ENCODE assay signal across 8 mouse cellular contexts in the genomic region with DNA sequence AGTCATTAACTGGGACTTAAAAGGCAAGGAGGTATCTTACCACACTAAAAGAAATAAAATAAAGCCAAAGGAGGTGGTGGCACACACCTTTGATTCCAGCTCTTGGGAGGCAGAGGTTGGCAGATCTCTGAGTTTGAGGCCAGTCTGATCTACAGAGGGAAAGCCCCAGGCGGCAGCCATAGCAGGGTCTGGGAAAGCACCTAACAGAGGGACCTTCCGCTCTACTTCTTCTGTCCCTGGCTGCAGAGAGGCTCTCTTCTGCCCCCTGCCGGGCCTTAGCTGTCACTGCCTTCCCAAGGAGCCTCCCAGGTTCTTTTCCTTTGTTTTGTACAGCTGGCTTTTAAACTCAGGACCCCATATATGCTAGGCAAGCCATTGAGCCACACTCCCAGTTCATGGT. TPM values are rescaled to one million over a fixed set of nuclear protein-coding genes. Genes with fewer than 3 reads are reported as not detected.
A peak's percentile ranks its signal among the peaks of the same experiment; 100 is the strongest.
DNase-seq lines count a peak whose midpoint lies in the region; ATAC-seq and TF ChIP-seq lines count a peak whose summit lies in the region.

No protein-coding gene starts in this region.

- no peaks in the 10 kb centered on the region for H3K27me3 ChIP-seq in hindbrain, embryonic 16.5 days (replicated peaks; ENCODE audit: control insufficient read depth, insufficient read depth, low read length)
- no peaks in the 10 kb centered on the region for H3K27me3 ChIP-seq in midbrain, embryonic 13.5 days

- no peak overlapping the region; the same call in 1 of the 2 replicates for H3K4me3 ChIP-seq in gastrocnemius, adult 2 months
- no peak overlapping the region for H3K4me3 ChIP-seq in hindbrain, embryonic 16.5 days (ENCODE audit: low read length)
- no peak overlapping the region for H3K4me3 ChIP-seq in midbrain, embryonic 13.5 days (replicated peaks)

- H3K4me1 ChIP-seq in hindbrain, embryonic 16.5 days (ENCODE audit: control insufficient read depth, insufficient read depth, low read depth, low read length): no peaks in the 10 kb centered on the region
- no peaks in the 10 kb centered on the region for H3K4me1 ChIP-seq in midbrain, embryonic 13.5 days (replicated peaks)

- no peaks in the 10 kb centered on the region for H3K36me3 ChIP-seq in hindbrain, embryonic 16.5 days (ENCODE audit: control insufficient read depth, insufficient read depth, low read length)
- H3K36me3 ChIP-seq in midbrain, embryonic 13.5 days: no peaks in the 10 kb centered on the region

- peak; percentile 85 for DNase-seq in 3T3-L1 (ENCODE audit: low read depth, low spot score)
- DNase-seq in MN1 (ENCODE audit: low spot score): peak; percentile 77
- peak; percentile 31 for DNase-seq in cerebellum, adult 9-11 months
- peak; percentile 65 for DNase-seq in gastrocnemius, adult 2 months
- peak; percentile 20 to 25 for DNase-seq in left cerebral cortex, postnatal 36 days (ENCODE audit: low spot score in 2 of 2)
- DNase-seq in spleen, postnatal 4 days (ENCODE audit: low spot score in 2 of 2): peak; percentile 49 to 78

- TF ChIP-seq CTCF in gastrocnemius, adult 2 months (IDR thresholded peaks at IDR 0.05): no peak; the same call in 1 of the 2 replicates

- H3K4me2 ChIP-seq in hindbrain, embryonic 16.5 days (ENCODE audit: low read length): no peak overlapping the region
- H3K4me2 ChIP-seq in midbrain, embryonic 13.5 days (replicated peaks): no peak overlapping the region

- WGBS in hindbrain, embryonic 16.5 days: 3% methylated on average over 3 of the region's 3 CpGs
- WGBS in midbrain, embryonic 13.5 days: 3% methylated on average over 3 of the region's 3 CpGs

- no peak overlapping the region for H3K9ac ChIP-seq in hindbrain, embryonic 16.5 days (ENCODE audit: low read depth, low read length)
- no peak overlapping the region for H3K9ac ChIP-seq in midbrain, embryonic 13.5 days (replicated peaks)

- H3K9me3 ChIP-seq in hindbrain, embryonic 16.5 days (ENCODE audit: control insufficient read depth, low read length): no peaks in the 10 kb centered on the region
- H3K9me3 ChIP-seq in midbrain, embryonic 13.5 days: no peaks in the 10 kb centered on the region

- peak; percentile 74 for ATAC-seq in hindbrain, embryonic 16.5 days
- peak; percentile 65; the same call in 1 of the 2 replicates for ATAC-seq in midbrain, embryonic 13.5 days

- intact Hi-C loops in gastrocnemius, adult 2 months (cut with DNase I): loop anchor here (1.0 to 10.0 kb wide), 3 partner anchors 269 to 420 kb away; no protein-coding TSS in a partner anchor
- intact Hi-C loops in left cerebral cortex, postnatal 36 days (cut with DNase I): loop anchor here (1.0 kb wide), 1 partner anchor 298 kb away; no protein-coding TSS in a partner anchor

- peak overlapping the region; percentile 51 for H3K27ac ChIP-seq in gastrocnemius, adult 2 months
- no peak overlapping the region for H3K27ac ChIP-seq in hindbrain, embryonic 16.5 days (ENCODE audit: low read depth, low read length)
- H3K27ac ChIP-seq in midbrain, embryonic 13.5 days: no peak overlapping the region

RNA-seq across cellular contexts. Expression of gene Slc28a1, which starts 40.4 kb away (rescaled TPM):
- total RNA-seq in gastrocnemius, adult 2 months (2021): under 1 TPM; 0.26 to 0.47 TPM
- 0.05 TPM in 1 of 2 replicates, not detected in the other for polyA plus RNA-seq in hindbrain, embryonic 16.5 days (2015; fragmentation: Nextera tagmentation; extraction: Ambion mirVana)
- under 1 TPM; 0.27 to 0.30 TPM for total RNA-seq in left cerebral cortex, postnatal 36 days (2021)
- not detected in 2 replicates for polyA plus RNA-seq in midbrain, embryonic 13.5 days (2015; fragmentation: Nextera tagmentation; extraction: Ambion mirVana)

RNA-seq across cellular contexts. Expression of gene Pde8a, which starts 58.4 kb away (rescaled TPM):
- total RNA-seq in gastrocnemius, adult 2 months (2021): 10 to 100 TPM in 1 of 2 experiments, 1 to 10 TPM in 1; 7.2 to 16.5 TPM
- 1.2 and 2.0 TPM in 2 replicates for polyA plus RNA-seq in hindbrain, embryonic 16.5 days (2015; fragmentation: Nextera tagmentation; extraction: Ambion mirVana)
- 1 to 10 TPM; 6.6 to 8.2 TPM for total RNA-seq in left cerebral cortex, postnatal 36 days (2021)
- polyA plus RNA-seq in midbrain, embryonic 13.5 days (2015; fragmentation: Nextera tagmentation; extraction: Ambion mirVana): 1.8 and 2.5 TPM in 2 replicates

Comparison
In these comparisons a context has a peak if more than half of its experiments do, and no peak if none do; other contexts are left out.
1. DNase-seq: peak in every context shown above with its lines; median percentile 85 in 3T3-L1; 77 in MN1; 65 in gastrocnemius, adult 2 months; 64 in spleen, postnatal 4 days; 31 in cerebellum, adult 9-11 months; 22 in left cerebral cortex, postnatal 36 days.